Comparison of ENCODE assay signal across 7 mouse cellular contexts in genomic region chr7:24298635-24298972, GRCm38 (mm10). TPM values are rescaled to one million over a fixed set of nuclear protein-coding genes. Genes with fewer than 3 reads are reported as not detected.
DNase-seq lines count a peak whose midpoint lies in the region; ATAC-seq and TF ChIP-seq lines count a peak whose summit lies in the region.

No protein-coding gene starts in this region.

- H3K4me2 ChIP-seq in embryonic facial prominence, embryonic 14.5 days (ENCODE audit: low read depth, low read length) = peak overlapping the region; percentile 91
- H3K4me2 ChIP-seq in hindbrain, embryonic 15.5 days = peak overlapping the region; percentile 88
- H3K4me2 ChIP-seq in midbrain, postnatal 0 days (ENCODE audit: low read depth, low read length, poor library complexity, severe bottlenecking) = peak overlapping the region; percentile 79

- peak; percentile 6; the same call in 1 of the 2 replicates for ATAC-seq in embryonic facial prominence, embryonic 14.5 days (ENCODE audit: low read depth)
- ATAC-seq in hindbrain, embryonic 15.5 days (ENCODE audit: low FRiP score, low read depth) = peak; percentile 50
- 0 out of 2 replicates have a peak, but pooled peaks have one; percentile 18 for ATAC-seq in midbrain, postnatal 0 days (ENCODE audit: low FRiP score)
- ATAC-seq in inflammation-experienced regulatory T-cells, adult 6 months = no peak

- DNase-seq in lung, adult 2 months = no peak
- DNase-seq in lung, postnatal 14 days = no peak
- DNase-seq in embryonic facial prominence, embryonic 14.5 days (ENCODE audit: low spot score) = no peak
- no peak for DNase-seq in midbrain, postnatal 0 days (ENCODE audit: low spot score)
- no peak for DNase-seq in retina, embryonic 14.5 days (ENCODE audit: low spot score)

- H3K4me1 ChIP-seq in lung, adult 2 months (ENCODE audit: control insufficient read depth, insufficient read depth, low read length) = no peaks in the 10 kb centered on the region; the same call in 1 of the 2 replicates
- peaks cover 9% of the 10 kb centered on the region; the same call in 1 of the 2 replicates for H3K4me1 ChIP-seq in embryonic facial prominence, embryonic 14.5 days (ENCODE audit: control insufficient read depth, insufficient read depth, low read length)
- H3K4me1 ChIP-seq in hindbrain, embryonic 15.5 days (replicated peaks) = peaks cover 26% of the 10 kb centered on the region
- no peaks in the 10 kb centered on the region for H3K4me1 ChIP-seq in midbrain, postnatal 0 days (ENCODE audit: insufficient read depth, low read length)

- WGBS in lung, adult 2 months = 2% methylated on average over 12 of the region's 12 CpGs
- 0% methylated on average over 12 of the region's 12 CpGs for WGBS in embryonic facial prominence, embryonic 14.5 days
- 0% methylated on average over 12 of the region's 12 CpGs for WGBS in hindbrain, embryonic 15.5 days
- WGBS in midbrain, postnatal 0 days = 0% methylated on average over 12 of the region's 12 CpGs

- peak overlapping the region; percentile 90 for H3K4me3 ChIP-seq in lung, adult 2 months (replicated peaks; ENCODE audit: extremely low read depth, low read depth, low read length)
- peak overlapping the region; percentile 72 for H3K4me3 ChIP-seq in embryonic facial prominence, embryonic 14.5 days (ENCODE audit: low read depth, low read length)
- peak overlapping the region; percentile 78 for H3K4me3 ChIP-seq in hindbrain, embryonic 15.5 days
- peak overlapping the region; percentile 73 for H3K4me3 ChIP-seq in midbrain, postnatal 0 days (ENCODE audit: low read depth, low read length)

- peak overlapping the region; percentile 98 for H3K27ac ChIP-seq in embryonic facial prominence, embryonic 14.5 days (replicated peaks; ENCODE audit: low read depth, low read length)
- peak overlapping the region; percentile 92 for H3K27ac ChIP-seq in hindbrain, embryonic 15.5 days (replicated peaks)
- peak overlapping the region; percentile 85 for H3K27ac ChIP-seq in midbrain, postnatal 0 days (ENCODE audit: low read depth, low read length)

- no peaks in the 10 kb centered on the region for H3K9me3 ChIP-seq in embryonic facial prominence, embryonic 14.5 days (ENCODE audit: control insufficient read depth, low read length)
- H3K9me3 ChIP-seq in hindbrain, embryonic 15.5 days = no peaks in the 10 kb centered on the region
- H3K9me3 ChIP-seq in midbrain, postnatal 0 days (ENCODE audit: low read length) = no peaks in the 10 kb centered on the region

- no peak for TF ChIP-seq CTCF in lung, adult 2 months (IDR thresholded peaks at IDR 0.05; ENCODE audit: insufficient read depth, low read length)
- TF ChIP-seq CTCF in midbrain, postnatal 0 days (IDR thresholded peaks at IDR 0.05) = no peak

- H3K27me3 ChIP-seq in embryonic facial prominence, embryonic 14.5 days (replicated peaks; ENCODE audit: control insufficient read depth, insufficient read depth, low read length) = no peaks in the 10 kb centered on the region
- H3K27me3 ChIP-seq in hindbrain, embryonic 15.5 days = no peaks in the 10 kb centered on the region
- no peaks in the 10 kb centered on the region for H3K27me3 ChIP-seq in midbrain, postnatal 0 days (ENCODE audit: insufficient read depth, low read length)

- TF ChIP-seq POLR2A in lung, adult 2 months (IDR thresholded peaks at IDR 0.05; ENCODE audit: borderline replicate concordance, extremely low read depth, low read depth, low read length) = no peak

- H3K36me3 ChIP-seq in embryonic facial prominence, embryonic 14.5 days (ENCODE audit: control insufficient read depth, insufficient read depth, low read length) = peaks cover 61% of the 10 kb centered on the region
- H3K36me3 ChIP-seq in hindbrain, embryonic 15.5 days = peaks cover 52% of the 10 kb centered on the region
- peaks cover 43% of the 10 kb centered on the region for H3K36me3 ChIP-seq in midbrain, postnatal 0 days (ENCODE audit: insufficient read depth, low read length)

- peak overlapping the region; percentile 83 for H3K9ac ChIP-seq in embryonic facial prominence, embryonic 14.5 days (ENCODE audit: low read depth, low read length)
- peak overlapping the region; percentile 82 for H3K9ac ChIP-seq in hindbrain, embryonic 15.5 days
- H3K9ac ChIP-seq in midbrain, postnatal 0 days (replicated peaks; ENCODE audit: low read length, poor library complexity, severe bottlenecking) = peak overlapping the region; percentile 82

RNA-seq across cellular contexts. Expression of gene Zfp61, which starts 2.4 kb away (rescaled TPM):
- polyA plus RNA-seq in lung, adult 2 months (2012; rRNA removed) = 5.1 and 8.7 TPM in 2 replicates
- 29.8 and 29.9 TPM in 2 replicates for polyA plus RNA-seq in embryonic facial prominence, embryonic 14.5 days (2014; fragmentation: Nextera tagmentation; extraction: Ambion mirVana)
- polyA plus RNA-seq in hindbrain, embryonic 15.5 days (2015; fragmentation: Nextera tagmentation; extraction: Ambion mirVana) = 39.5 and 42.3 TPM in 2 replicates
- 18.3 and 30.9 TPM in 2 replicates for total RNA-seq in midbrain, postnatal 0 days (2014; rRNA removed)
- 30.3 and 32.4 TPM in 2 replicates for polyA plus RNA-seq in midbrain, postnatal 0 days (2015; fragmentation: Nextera tagmentation; extraction: Ambion mirVana)
- 10 to 100 TPM; 10.4 to 20.6 (median 19.0) TPM for polyA plus RNA-seq in inflammation-experienced regulatory T-cells, adult 6 months (2017; shearing (Covaris generic))

RNA-seq across cellular contexts. Expression of gene Zfp94, which starts 17.9 kb away (rescaled TPM):
- 3.9 and 9.0 TPM in 2 replicates for polyA plus RNA-seq in lung, adult 2 months (2012; rRNA removed)
- 8.5 and 12.1 TPM in 2 replicates for polyA plus RNA-seq in embryonic facial prominence, embryonic 14.5 days (2014; fragmentation: Nextera tagmentation; extraction: Ambion mirVana)
- polyA plus RNA-seq in hindbrain, embryonic 15.5 days (2015; fragmentation: Nextera tagmentation; extraction: Ambion mirVana) = 19.5 and 20.3 TPM in 2 replicates
- 13.3 and 25.0 TPM in 2 replicates for total RNA-seq in midbrain, postnatal 0 days (2014; rRNA removed)
- 17.4 and 22.9 TPM in 2 replicates for polyA plus RNA-seq in midbrain, postnatal 0 days (2015; fragmentation: Nextera tagmentation; extraction: Ambion mirVana)
- 10 to 100 TPM in 2 of 3 experiments, 1 to 10 TPM in 1; 6.6 to 13.0 (median 12.6) TPM for polyA plus RNA-seq in inflammation-experienced regulatory T-cells, adult 6 months (2017; shearing (Covaris generic))

RNA-seq across cellular contexts. Expression of gene Zfp93, which starts 28.4 kb away (rescaled TPM):
- 1.5 and 1.6 TPM in 2 replicates for polyA plus RNA-seq in lung, adult 2 months (2012; rRNA removed)
- polyA plus RNA-seq in embryonic facial prominence, embryonic 14.5 days (2014; fragmentation: Nextera tagmentation; extraction: Ambion mirVana) = 6.2 and 9.2 TPM in 2 replicates
- 6.2 and 8.2 TPM in 2 replicates for polyA plus RNA-seq in hindbrain, embryonic 15.5 days (2015; fragmentation: Nextera tagmentation; extraction: Ambion mirVana)
- 7.4 and 11.1 TPM in 2 replicates for total RNA-seq in midbrain, postnatal 0 days (2014; rRNA removed)
- 2.2 and 2.7 TPM in 2 replicates for polyA plus RNA-seq in midbrain, postnatal 0 days (2015; fragmentation: Nextera tagmentation; extraction: Ambion mirVana)
- polyA plus RNA-seq in inflammation-experienced regulatory T-cells, adult 6 months (2017; shearing (Covaris generic)) = 1 to 10 TPM; 2.1 to 2.3 (median 2.2) TPM

RNA-seq across cellular contexts. Expression of gene Tescl, which starts 35.1 kb away (rescaled TPM):
- polyA plus RNA-seq in lung, adult 2 months (2012; rRNA removed) = 0.58 and 2.0 TPM in 2 replicates
- not detected in 2 replicates for polyA plus RNA-seq in embryonic facial prominence, embryonic 14.5 days (2014; fragmentation: Nextera tagmentation; extraction: Ambion mirVana)
- polyA plus RNA-seq in hindbrain, embryonic 15.5 days (2015; fragmentation: Nextera tagmentation; extraction: Ambion mirVana) = 0.23 and 0.38 TPM in 2 replicates
- not detected in 2 replicates for total RNA-seq in midbrain, postnatal 0 days (2014; rRNA removed)
- 0.19 TPM in 1 of 2 replicates, not detected in the other for polyA plus RNA-seq in midbrain, postnatal 0 days (2015; fragmentation: Nextera tagmentation; extraction: Ambion mirVana)
- polyA plus RNA-seq in inflammation-experienced regulatory T-cells, adult 6 months (2017; shearing (Covaris generic)) = not detected

RNA-seq across cellular contexts. Expression of gene Zfp108, which starts 44.0 kb away (rescaled TPM):
- polyA plus RNA-seq in lung, adult 2 months (2012; rRNA removed) = 0.76 and 0.83 TPM in 2 replicates
- polyA plus RNA-seq in embryonic facial prominence, embryonic 14.5 days (2014; fragmentation: Nextera tagmentation; extraction: Ambion mirVana) = 4.3 and 5.6 TPM in 2 replicates
- 7.0 and 7.5 TPM in 2 replicates for polyA plus RNA-seq in hindbrain, embryonic 15.5 days (2015; fragmentation: Nextera tagmentation; extraction: Ambion mirVana)
- total RNA-seq in midbrain, postnatal 0 days (2014; rRNA removed) = 5.5 and 7.4 TPM in 2 replicates
- polyA plus RNA-seq in midbrain, postnatal 0 days (2015; fragmentation: Nextera tagmentation; extraction: Ambion mirVana) = 3.4 and 3.7 TPM in 2 replicates
- under 1 TPM in 1 of 3 experiments, not detected in 2; 0.29 TPM for polyA plus RNA-seq in inflammation-experienced regulatory T-cells, adult 6 months (2017; shearing (Covaris generic))
